Mouse (Mus musculus): Measurements from ENCODE around the gene Shisa2. TPM values are rescaled to one million over a fixed set of nuclear protein-coding genes. Genes with fewer than 3 reads are reported as not detected.

Shisa2 gene
- polyA plus RNA-seq, 1 experiment, result 0.09 TPM

DNA sequence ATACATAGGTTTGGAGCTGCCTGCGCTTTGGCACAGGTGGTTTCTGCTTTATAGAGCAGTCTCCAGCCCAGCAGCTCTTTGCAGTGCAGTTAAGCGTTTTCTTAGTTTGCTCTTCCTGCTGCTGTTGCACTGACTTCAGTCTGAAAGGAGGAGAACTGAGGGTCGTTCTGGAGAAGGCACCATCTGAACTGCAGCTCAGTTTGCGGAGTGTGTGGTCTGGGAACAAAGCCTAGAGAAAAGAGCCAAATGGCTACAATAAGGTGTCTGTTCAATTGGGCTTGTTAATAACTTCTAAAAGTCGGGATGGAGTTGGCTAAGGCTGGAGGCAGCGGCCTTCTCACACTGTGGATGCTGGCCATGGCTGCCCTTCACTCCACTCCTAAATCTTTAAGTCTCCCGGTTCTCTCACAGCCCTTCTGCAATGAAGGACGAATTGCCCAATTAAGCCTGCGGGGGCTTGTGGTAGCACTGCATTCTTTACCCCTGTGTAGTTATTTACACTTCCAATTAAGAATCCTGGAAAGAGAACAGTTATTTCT, 2.1 kb downstream of the Shisa2 start:
- Histone ChIP-seq H3K79me3 (ENCODE audit: low read depth) (no peaks in the 10 kb centered on the region), H3K27me3 (ENCODE audit: control insufficient read depth, insufficient read depth, insufficient read length) (peaks cover 34% of the 10 kb centered on the region), H3K4me3 (ENCODE audit: insufficient read depth, poor library complexity, severe bottlenecking) (no peak overlapping the region), H3K79me2 (ENCODE audit: control insufficient read depth, insufficient read depth) (no peaks in the 10 kb centered on the region), H3ac (ENCODE audit: control insufficient read depth, insufficient read length, low read depth) (no peak overlapping the region), H3K36me3 (ENCODE audit: control insufficient read depth, insufficient read depth) (no peaks in the 10 kb centered on the region)
- TF ChIP-seq FOSL1 (IDR thresholded peaks at IDR 0.05; ENCODE audit: insufficient read depth, low read length, poor library complexity, severe bottlenecking) (no peak), MYOG (IDR thresholded peaks at IDR 0.05; ENCODE audit: control insufficient read depth, extremely low read depth, insufficient read length) (no peak), MYOD1 (IDR thresholded peaks at IDR 0.05; ENCODE audit: control insufficient read depth, insufficient read length, low read depth) (no peak), USF1 (IDR thresholded peaks at IDR 0.05; ENCODE audit: low read depth) (no peak), MAX (IDR thresholded peaks at IDR 0.05) (no peak), CTCF (IDR thresholded peaks at IDR 0.05; ENCODE audit: control insufficient read depth, insufficient read depth, insufficient read length) (no peak), CEBPB (IDR thresholded peaks at IDR 0.05; ENCODE audit: low read depth) (no peak)

DNA sequence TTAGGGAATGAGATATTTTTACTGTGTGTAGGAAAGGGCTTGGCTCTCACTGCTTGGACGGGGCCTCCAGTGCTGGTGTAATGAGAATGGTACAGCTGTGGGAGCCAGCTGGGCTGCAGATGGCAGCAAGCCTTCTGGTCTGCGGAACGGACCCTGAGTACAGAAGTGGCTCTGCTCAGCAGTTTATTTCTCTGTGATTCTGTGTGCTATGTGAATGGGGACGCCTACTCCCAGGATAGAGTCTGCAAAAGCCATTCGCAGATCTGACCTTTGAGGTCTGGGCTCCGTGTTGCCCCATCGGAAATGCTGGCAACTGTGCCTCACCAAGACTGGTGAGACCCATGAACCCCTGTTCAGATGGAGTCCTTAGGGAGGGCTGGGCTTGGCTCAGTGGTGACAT, 2.7 kb downstream of the Shisa2 start:
- Histone ChIP-seq H3K79me2 (ENCODE audit: control insufficient read depth, insufficient read depth) (no peaks in the 10 kb centered on the region), H3ac (ENCODE audit: control insufficient read depth, insufficient read length, low read depth) (no peak overlapping the region), H3K36me3 (ENCODE audit: control insufficient read depth, insufficient read depth) (no peaks in the 10 kb centered on the region), H3K27me3 (ENCODE audit: control insufficient read depth, insufficient read depth, insufficient read length) (peaks cover 34% of the 10 kb centered on the region), H3K79me3 (ENCODE audit: low read depth) (no peaks in the 10 kb centered on the region), H3K4me3 (ENCODE audit: insufficient read depth, poor library complexity, severe bottlenecking) (no peak overlapping the region)
- TF ChIP-seq MYOG (IDR thresholded peaks at IDR 0.05; ENCODE audit: control insufficient read depth, extremely low read depth, insufficient read length), result no peak
- no peak for TF ChIP-seq FOSL1 (IDR thresholded peaks at IDR 0.05; ENCODE audit: insufficient read depth, low read length, poor library complexity, severe bottlenecking)
- no peak for TF ChIP-seq MAX (IDR thresholded peaks at IDR 0.05)
- TF ChIP-seq USF1 (IDR thresholded peaks at IDR 0.05; ENCODE audit: low read depth), result no peak
- no peak for TF ChIP-seq CEBPB (IDR thresholded peaks at IDR 0.05; ENCODE audit: low read depth)
- TF ChIP-seq CTCF (IDR thresholded peaks at IDR 0.05; ENCODE audit: control insufficient read depth, insufficient read depth, insufficient read length), result no peak
- no peak for TF ChIP-seq MYOD1 (IDR thresholded peaks at IDR 0.05; ENCODE audit: control insufficient read depth, insufficient read length, low read depth)

DNA sequence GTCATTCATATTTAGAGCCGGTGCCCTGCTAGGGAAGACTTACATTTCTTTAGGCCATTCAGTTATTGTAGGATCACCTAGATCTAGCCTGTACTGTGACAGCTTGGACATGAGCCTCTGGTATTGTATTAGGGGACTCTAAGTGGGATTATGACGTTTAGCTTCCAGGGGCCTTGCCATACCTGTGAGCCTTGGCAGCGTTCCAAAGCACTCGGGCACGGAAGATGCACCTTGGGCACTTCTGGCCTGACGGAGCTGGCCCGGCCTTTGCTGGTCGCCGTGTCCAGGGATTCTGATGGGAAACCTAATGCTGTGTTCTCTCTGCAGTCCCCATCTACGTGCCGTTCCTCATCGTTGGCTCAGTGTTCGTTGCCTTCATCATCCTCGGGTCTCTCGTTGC, 4.2 kb downstream of the Shisa2 start:
- Histone ChIP-seq H3K36me3 (ENCODE audit: control insufficient read depth, insufficient read depth) (no peaks in the 10 kb centered on the region), H3ac (ENCODE audit: control insufficient read depth, insufficient read length, low read depth) (no peak overlapping the region), H3K4me3 (ENCODE audit: insufficient read depth, poor library complexity, severe bottlenecking) (no peak overlapping the region), H3K27me3 (ENCODE audit: control insufficient read depth, insufficient read depth, insufficient read length) (peaks cover 34% of the 10 kb centered on the region), H3K79me3 (ENCODE audit: low read depth) (no peaks in the 10 kb centered on the region), H3K79me2 (ENCODE audit: control insufficient read depth, insufficient read depth) (no peaks in the 10 kb centered on the region)
- TF ChIP-seq MYOD1 (IDR thresholded peaks at IDR 0.05; ENCODE audit: control insufficient read depth, insufficient read length, low read depth), result no peak

DNA sequence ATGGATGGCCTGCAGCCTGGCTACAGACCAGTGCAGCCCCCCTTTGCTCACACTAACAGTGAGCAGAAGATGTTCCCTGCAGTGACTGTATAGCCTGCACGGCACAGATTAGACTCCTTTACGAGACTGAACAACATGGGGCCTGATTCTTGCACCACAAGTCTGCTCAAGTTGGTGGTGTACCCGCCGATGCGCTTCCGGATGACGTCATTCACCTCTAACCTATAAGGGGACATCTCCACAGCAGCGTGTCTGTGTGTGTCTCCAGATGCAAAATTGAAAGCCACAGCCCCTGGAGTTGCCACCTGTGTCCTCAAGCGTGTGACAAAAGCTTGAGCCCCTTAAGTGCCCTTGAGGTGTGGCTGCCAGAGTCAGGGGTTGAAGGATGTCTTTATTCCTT, 5.0 kb downstream of the Shisa2 start:
- H3K79me2 ChIP-seq (ENCODE audit: control insufficient read depth, insufficient read depth), result no peaks in the 10 kb centered on the region
- no peaks in the 10 kb centered on the region for H3K36me3 ChIP-seq (ENCODE audit: control insufficient read depth, insufficient read depth)
- H3ac ChIP-seq (ENCODE audit: control insufficient read depth, insufficient read length, low read depth), result no peak overlapping the region
- no peak overlapping the region for H3K4me3 ChIP-seq (ENCODE audit: insufficient read depth, poor library complexity, severe bottlenecking)
- TF ChIP-seq CTCF (IDR thresholded peaks at IDR 0.05; ENCODE audit: control insufficient read depth, insufficient read depth, insufficient read length) (no peak), USF1 (IDR thresholded peaks at IDR 0.05; ENCODE audit: low read depth) (no peak), MYOD1 (IDR thresholded peaks at IDR 0.05; ENCODE audit: control insufficient read depth, insufficient read length, low read depth) (no peak), FOSL1 (IDR thresholded peaks at IDR 0.05; ENCODE audit: insufficient read depth, low read length, poor library complexity, severe bottlenecking) (no peak), MAX (IDR thresholded peaks at IDR 0.05) (no peak), MYOG (IDR thresholded peaks at IDR 0.05; ENCODE audit: control insufficient read depth, extremely low read depth, insufficient read length) (no peak), CEBPB (IDR thresholded peaks at IDR 0.05; ENCODE audit: low read depth) (no peak)
- H3K79me3 ChIP-seq (ENCODE audit: low read depth), result no peaks in the 10 kb centered on the region
- H3K27me3 ChIP-seq (ENCODE audit: control insufficient read depth, insufficient read depth, insufficient read length), result peaks cover 31% of the 10 kb centered on the region

DNA sequence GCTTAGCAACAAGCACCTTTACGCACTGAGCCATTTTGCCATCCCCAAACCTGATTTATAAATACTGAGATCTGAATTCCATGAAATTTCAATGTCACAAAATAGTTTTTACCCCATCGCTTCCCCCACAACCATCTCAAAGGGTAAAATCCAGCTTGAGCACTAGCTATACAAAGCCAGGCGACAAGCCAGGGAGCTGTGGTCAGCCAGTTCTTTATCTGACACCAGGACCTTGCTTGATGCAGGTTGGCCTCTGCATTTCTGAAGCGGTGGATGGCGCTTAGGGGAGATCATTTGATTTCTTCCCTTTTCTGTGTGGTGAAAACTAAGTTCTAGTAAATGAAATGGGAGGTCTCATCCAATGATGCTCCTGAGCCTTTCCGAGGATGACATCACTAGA, 7.0 kb downstream of the Shisa2 start:
- Histone ChIP-seq H3K79me3 (ENCODE audit: low read depth) (no peaks in the 10 kb centered on the region), H3K4me3 (ENCODE audit: insufficient read depth, poor library complexity, severe bottlenecking) (no peak overlapping the region), H3K36me3 (ENCODE audit: control insufficient read depth, insufficient read depth) (no peaks in the 10 kb centered on the region), H3ac (ENCODE audit: control insufficient read depth, insufficient read length, low read depth) (no peak overlapping the region), H3K79me2 (ENCODE audit: control insufficient read depth, insufficient read depth) (no peaks in the 10 kb centered on the region), H3K27me3 (ENCODE audit: control insufficient read depth, insufficient read depth, insufficient read length) (peaks cover 11% of the 10 kb centered on the region)
- TF ChIP-seq CEBPB (IDR thresholded peaks at IDR 0.05; ENCODE audit: low read depth), result no peak
- no peak for TF ChIP-seq MAX (IDR thresholded peaks at IDR 0.05)
- TF ChIP-seq CTCF (IDR thresholded peaks at IDR 0.05; ENCODE audit: control insufficient read depth, insufficient read depth, insufficient read length), result no peak
- no peak for TF ChIP-seq MYOG (IDR thresholded peaks at IDR 0.05; ENCODE audit: control insufficient read depth, extremely low read depth, insufficient read length)
- TF ChIP-seq FOSL1 (IDR thresholded peaks at IDR 0.05; ENCODE audit: insufficient read depth, low read length, poor library complexity, severe bottlenecking), result no peak
- TF ChIP-seq MYOD1 (IDR thresholded peaks at IDR 0.05; ENCODE audit: control insufficient read depth, insufficient read length, low read depth), result no peak
- no peak for TF ChIP-seq USF1 (IDR thresholded peaks at IDR 0.05; ENCODE audit: low read depth)

DNA sequence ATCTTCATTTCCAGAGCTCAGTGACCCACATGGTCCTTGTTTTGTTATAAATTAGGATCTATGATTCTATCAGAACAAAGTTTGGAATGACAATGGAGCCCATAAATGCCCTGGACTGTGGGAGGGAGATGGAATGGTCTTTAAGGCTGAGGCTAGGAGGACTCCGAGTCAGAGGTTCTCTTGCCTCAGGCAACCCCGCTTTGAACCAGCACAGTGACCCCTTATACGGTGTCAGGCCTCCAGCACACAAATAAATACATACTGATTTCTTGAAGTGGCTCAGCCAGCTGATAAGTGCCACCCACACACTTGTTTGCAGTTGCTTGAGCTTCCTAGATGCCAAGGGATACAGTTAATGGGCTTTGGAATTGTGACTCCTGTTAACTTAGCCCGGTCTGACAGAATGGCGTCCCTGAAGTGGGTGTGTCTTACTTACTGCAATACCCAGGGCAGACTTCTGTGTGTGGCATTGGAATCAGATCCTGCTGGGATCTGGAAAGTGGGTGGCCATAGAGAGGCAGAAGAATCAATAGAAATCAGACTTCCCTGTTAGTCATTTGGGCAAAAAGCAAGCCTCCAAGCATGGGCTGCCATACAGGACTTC, 8.3 kb downstream of the Shisa2 start:
- no peaks in the 10 kb centered on the region for H3K27me3 ChIP-seq (ENCODE audit: control insufficient read depth, insufficient read depth, insufficient read length)
- H3ac ChIP-seq (ENCODE audit: control insufficient read depth, insufficient read length, low read depth), result no peak overlapping the region
- H3K79me3 ChIP-seq (ENCODE audit: low read depth), result no peaks in the 10 kb centered on the region

More for the DNA sequence above, 8.3 kb downstream of the Shisa2 start:
- H3K4me3 ChIP-seq (ENCODE audit: insufficient read depth, poor library complexity, severe bottlenecking), result no peak overlapping the region
- TF ChIP-seq USF1 (IDR thresholded peaks at IDR 0.05; ENCODE audit: low read depth) (no peak), FOSL1 (IDR thresholded peaks at IDR 0.05; ENCODE audit: insufficient read depth, low read length, poor library complexity, severe bottlenecking) (no peak), MYOG (IDR thresholded peaks at IDR 0.05; ENCODE audit: control insufficient read depth, extremely low read depth, insufficient read length) (no peak), MAX (IDR thresholded peaks at IDR 0.05) (no peak), CTCF (IDR thresholded peaks at IDR 0.05; ENCODE audit: control insufficient read depth, insufficient read depth, insufficient read length) (no peak), MYOD1 (IDR thresholded peaks at IDR 0.05; ENCODE audit: control insufficient read depth, insufficient read length, low read depth) (no peak), CEBPB (IDR thresholded peaks at IDR 0.05; ENCODE audit: low read depth) (no peak)
- H3K79me2 ChIP-seq (ENCODE audit: control insufficient read depth, insufficient read depth), result no peaks in the 10 kb centered on the region
- no peaks in the 10 kb centered on the region for H3K36me3 ChIP-seq (ENCODE audit: control insufficient read depth, insufficient read depth)

Measured in C2C12 (cell line).